Mouse (Mus musculus) 3T3-L1 (cell line): ENCODE results near the gene Acer3.
A peak's percentile ranks its signal among the peaks of the same experiment; 100 is the strongest.
"Not testable (repeated sequence)": the region's sequence is repeated elsewhere in the genome, so short reads cannot be mapped to it uniquely, and the experiment has no call there.

Experiments
- DNase-seq: peaks from one replicate; pipeline ENCODE4 v3.0.0-alpha.2; 2015; ENCODE audit warnings: low read depth, low spot score

Acer3 gene

DNA sequence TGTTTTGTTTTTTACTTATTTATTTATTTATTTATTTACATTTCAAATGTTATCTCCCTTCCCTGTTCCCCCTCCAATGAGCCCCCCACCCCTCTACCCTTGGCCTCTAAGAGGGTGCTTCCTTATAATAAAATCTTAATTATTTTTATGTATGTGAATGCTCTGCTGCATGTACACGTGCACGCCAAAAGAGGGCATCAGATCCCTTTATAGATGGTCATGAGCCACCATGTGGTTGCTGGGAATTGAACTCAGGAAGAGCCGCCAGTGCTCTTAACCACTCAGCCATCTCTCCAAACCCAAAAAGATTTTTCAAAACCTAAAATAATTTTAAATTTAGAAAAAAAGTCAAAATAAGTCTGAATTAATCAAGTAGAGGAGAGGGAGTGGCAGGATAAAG is 31.4 kb downstream of the Acer3 start:
- peak; percentile 49 for DNase-seq

DNA sequence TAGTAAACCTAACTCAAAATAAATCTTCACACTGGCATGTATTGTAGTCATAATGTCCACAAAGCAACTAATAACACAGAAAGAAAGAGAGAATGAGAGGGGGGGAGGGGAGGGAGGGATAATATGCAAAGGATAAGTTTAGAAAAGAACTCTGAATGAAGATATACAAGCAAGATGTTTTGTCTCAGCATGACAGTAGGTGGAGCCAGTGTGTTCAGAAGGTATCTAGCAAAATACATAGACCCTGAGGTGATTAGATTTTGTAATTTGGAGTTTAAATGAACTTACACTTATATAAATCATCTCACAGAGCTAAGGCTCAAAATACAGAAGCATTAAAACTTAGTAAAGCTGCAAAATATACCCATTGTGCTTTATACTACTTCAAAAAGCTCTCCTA is 44.7 kb downstream of the Acer3 start:
- DNase-seq: peak; percentile 11

DNA sequence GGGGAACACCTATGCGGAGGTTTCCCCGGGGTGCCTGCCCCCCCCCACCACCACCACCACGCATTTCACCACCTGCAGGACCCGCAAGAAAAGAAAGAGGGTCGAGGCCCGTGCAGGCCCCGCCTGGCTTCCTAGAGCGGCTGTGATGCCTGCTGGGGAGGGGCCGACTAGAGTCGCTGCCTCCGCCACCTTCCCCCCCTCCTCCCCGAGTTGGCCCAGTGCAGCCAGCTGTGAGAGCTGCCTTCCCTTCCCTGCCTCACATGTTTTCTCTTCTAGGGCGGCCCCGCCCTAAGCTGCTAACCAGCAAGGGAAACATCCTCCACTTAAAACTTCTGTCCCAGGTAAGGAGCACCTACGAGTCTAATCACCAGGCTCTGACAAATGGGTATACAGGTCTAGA is 52.8 kb downstream of the Acer3 start:
- DNase-seq: not testable (repeated sequence)

DNA sequence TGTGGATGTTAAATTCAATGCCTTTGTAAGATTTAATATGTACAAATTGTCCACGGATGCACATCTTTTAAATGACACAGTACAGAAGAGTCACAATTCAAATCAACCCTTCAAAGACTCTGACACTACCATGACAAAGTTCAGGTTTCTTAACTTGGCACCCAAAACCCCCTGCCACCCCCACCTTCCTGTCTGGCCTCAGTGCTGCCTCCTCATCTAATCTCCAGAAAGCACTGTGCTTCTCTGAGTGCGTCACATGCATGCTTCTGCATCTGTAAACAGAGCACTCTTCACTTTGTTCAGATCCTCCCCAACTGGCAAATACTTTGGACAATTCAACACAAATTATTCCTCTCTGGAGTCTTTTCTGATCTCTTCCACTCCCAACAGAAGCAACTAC is 68.5 kb downstream of the Acer3 start:
- no peak for DNase-seq

DNA sequence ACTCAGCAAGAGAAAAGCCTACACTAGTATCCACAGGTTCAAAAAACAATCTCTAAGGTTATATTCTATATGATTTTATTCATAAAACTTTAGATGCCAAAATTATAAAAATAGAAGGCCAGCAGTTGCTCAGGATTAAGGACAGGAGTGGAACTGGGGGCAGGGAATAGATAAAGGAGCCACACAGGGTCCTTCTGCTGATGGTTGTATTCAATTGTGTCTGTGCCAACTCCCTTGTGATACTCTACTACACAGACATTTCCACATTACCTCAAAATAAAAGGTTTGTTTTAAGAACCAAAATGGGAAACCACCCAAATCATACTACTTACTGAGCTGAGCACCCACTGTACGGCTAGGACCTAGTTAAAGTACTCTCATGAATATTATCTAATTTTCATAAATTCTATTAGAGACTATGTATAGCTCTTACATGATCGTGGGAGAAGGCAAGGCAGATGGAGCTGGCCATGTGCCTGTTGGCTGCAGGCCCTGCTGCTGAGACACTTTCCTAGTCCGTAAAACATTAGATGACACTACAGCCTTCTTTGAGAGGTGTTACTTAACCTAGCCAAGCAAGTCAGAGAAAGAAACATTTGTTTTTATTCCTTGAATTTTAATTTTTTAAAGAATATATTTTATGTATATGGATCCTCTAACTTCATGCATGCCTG is 84.2 kb downstream of the Acer3 start:
- no peak for DNase-seq

DNA sequence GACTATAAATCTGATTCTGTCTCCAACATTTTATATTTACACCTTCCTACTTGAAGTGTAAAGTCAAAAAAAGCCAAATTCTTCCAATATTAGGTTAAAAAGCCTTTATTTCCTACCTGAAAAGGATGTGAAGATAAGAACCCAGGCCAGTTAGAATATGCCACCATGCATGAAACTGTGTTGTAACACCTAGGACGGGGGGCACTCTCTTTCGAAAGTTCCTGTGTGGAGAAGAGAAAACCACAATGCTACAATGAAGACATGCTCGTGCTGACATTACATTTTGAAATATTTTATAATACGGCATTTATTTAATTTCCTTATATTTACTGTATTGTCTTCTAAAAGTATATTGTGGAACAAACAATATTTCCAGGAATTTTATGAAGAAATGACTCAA is 97.2 kb downstream of the Acer3 start:
- DNase-seq: no peak

DNA sequence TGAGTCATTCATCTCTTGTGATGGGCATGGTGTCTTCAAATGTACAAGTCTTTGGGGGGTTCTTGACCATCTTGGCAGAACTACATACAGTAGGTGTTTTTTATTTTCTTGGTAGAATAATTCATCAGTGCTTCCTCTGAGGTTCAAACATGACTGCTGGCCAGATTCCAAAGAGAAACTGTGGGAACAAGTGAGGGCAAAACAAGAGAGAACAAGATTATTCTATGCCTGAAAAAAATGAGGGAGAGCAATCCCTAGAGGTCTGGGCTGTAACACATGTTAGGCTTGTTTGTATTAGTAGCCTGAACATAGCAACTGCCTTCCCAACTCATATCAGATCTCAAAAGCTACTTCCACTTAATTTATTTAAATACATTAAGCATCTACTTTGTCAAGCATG is 104.3 kb downstream of the Acer3 start:
- DNase-seq: no peak

DNA sequence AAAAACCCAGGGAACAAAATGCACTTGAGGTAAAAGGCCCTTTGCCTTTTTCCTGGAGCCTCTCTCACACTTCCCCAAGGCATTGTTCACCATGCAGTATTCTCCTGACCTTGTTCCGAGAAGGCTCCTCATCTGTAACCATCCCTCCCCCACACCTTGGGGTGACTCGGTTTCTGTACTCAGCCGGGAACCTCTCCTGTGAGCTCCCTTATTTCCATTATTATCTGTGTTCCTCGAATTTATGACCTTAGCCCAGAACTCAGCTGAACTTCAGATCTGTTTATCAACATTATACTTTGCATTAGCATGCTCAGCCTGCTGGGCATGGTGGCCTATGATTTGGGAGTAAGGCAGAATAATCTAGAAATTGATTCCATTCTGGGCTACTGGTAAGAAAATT is 118.1 kb downstream of the Acer3 start:
- no peak for DNase-seq

DNA sequence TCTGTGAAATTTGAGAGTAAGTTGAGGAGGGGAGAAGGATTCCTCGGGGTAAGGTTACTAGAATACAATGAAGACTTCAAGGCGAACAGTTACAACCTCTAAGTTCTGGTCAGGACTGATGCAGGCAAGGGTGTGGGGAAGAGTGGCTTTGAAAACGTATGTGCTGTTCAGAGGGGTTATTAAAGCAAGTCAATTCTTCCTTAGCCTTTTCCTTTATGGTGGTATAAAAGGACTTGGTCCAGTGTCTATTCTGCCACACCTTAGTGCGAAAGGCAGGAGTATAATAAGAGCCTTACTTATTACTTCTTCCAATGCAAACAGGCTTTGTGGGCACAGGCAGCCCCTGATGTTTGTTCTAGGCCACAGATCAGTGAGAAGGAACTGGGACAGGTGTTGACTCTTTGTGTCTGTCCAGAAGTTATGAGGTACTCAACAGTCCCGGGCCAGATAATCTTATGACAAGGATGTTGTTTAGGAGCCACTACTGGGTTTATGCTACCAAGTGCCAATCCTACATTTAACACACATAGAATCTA is 119.4 kb downstream of the Acer3 start:
- DNase-seq: no peak

DNA sequence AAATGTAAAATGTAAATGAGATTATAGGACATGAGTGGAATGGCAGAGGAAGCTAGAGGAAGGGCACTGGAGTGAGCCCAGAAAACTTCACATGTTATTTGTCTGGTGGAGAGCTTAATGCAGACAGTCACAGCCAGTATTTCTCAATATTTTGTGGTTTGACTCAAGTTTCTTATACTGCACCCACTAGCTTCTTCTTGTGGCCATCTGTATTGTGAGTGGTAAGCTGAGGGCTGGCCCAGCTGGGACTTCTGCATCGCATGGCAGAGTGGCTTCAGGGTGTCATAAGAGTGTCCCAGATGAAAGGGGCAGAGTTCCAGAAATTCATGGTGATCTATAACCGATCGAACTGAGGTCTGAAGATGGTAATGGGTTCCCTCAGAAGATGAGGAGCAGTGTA is 120.6 kb downstream of the Acer3 start:
- no peak for DNase-seq

DNA sequence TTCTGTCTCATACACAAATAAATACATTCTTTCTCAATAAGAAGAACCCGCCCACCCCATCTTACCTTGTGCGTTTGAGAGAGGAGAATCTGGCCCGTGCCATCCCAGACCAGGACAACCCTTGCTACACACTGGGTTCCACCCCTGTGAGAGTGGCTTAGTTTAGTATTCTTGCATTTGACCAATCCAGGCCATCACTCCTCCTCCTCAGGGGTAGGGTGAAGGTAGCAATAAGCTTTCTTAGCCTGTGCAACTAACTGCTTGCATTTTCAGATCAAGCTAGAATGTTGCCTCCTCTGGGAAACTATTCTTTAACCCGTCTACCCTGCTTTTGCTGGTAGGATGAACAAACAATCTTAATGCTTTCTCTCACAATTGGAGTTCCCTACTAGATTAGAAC is 121.6 kb downstream of the Acer3 start, which contains the start of gene B3gnt6:
B3gnt6 (minus strand) TSS at position 101 of the 400 bp plus-strand sequence.
- DNase-seq: no peak

DNA sequence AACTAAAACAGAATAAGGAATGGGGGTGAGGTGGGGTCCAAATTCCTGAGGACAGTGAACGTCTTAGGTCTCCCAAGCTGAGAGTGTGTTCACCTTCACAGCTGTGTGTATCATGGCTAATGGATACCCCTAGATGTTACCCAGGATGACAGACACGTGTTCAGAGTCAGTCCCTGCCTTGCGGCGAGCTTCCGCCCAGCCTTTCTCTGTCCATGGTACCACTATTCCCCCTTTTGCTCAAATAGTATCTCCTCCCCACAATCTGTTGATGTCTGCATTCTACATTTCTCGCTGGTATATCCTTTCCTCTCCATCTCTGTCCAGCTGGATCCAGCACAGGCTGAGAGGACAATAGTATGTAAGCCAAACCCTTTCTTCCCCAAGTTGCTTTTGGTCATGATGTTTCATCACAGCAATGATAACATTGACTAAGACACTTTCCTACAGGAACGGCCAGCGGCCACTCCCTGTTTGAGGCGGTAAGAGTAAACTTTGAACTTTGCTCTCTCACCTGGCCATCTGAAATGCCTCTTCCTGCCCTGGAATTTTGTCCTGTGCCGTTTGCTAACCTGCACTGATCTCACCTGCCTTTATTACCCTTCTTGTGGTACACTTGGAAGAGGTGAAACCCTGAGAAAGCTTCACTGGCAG is 125.7 kb downstream of the Acer3 start:
- DNase-seq: no peak

DNA sequence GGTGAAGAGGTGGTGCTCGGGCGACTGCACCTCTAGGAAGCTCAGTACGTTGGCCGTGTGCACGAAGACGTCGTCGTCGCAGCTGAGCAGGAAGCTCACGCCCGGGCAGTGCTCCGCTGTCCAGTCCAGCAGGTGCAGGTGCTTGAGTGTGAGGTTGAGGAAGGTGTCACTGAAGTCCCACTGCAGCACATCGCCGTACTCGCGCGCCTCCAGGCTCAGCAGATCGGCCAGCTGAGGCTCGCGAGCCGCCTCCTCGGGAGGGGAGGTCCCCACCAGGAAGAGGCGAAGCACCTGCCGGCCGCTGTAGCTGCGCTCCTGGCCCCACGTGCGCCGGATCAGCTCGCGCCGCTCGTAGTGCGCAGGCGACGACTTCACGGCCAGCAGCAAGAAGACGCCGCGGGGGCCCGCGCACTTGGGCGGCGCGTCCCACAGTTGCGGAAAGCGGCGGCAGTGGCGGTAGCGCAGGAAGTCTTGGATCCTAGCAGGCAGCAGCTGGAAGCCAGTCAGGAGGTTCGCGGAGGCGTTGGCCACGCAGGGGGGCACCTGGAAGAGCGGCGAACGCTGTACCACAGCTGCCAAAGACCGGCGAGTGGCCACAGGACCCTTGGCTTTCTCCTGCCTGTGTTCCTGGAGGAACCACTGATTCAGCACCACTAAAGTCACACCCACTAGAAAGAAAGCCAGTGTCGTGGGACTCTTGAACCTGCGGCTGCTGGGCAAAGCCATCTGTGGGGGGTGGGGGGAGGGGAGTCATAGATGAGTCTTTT is 126.8 kb downstream of the Acer3 start:
- DNase-seq: no peak

DNA sequence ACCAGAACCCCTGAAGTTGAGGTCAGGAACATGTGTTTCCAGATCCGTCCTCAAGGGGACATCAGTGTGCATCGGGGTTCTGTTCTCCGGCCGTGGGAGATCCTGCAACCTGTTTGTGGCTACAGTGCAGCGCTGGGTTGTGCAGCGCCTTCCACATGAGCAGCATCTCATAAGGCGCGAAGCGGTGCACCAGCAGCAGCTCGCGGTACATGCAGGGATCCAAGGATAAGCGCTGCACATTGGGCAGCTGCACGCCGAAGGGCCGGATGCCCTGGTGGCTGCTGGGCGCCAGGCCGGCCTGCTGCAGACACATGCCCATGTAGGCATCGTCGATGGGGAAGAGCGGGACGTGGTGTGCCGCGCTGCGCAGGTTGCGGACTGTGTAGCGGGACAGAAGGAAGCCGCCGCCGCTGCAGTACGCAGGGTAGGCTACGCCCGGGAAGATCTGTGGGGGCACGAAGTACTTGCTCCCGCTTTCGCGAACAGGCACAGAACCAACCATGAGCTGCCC is 127.4 kb downstream of the Acer3 start:
- DNase-seq: no peak

DNA sequence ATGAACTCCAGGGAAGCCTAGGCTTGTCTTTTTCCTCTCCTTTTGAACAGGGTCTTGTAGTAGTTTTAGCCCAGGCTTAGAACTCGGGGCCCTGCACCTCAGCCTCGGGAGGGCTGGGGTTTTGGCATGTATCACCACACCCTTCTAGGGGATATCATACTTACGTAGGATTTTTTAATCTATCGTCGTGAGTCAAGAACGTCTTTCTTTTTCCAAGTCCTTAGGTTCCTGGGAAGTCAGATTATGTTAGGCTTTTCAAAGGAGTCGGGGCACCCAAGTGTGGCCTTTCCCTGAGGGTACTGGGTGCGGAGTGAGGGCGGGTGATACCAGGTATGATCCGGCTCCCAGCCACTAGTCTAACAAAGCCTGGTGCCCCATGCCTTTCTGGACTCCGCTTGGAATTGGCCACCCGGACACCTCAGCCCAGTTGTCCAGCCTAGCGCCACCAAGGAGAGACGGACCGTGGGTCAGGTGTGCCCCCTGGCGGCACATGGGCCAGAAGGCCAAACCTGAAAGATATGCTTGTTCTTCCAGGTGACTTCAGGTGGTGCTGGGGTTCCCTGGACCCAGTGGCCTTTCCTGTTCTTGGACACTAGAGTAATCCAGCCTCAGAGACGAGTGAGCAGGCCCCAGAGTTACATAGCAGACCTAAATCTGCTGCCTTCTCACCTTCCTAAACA is 129.3 kb downstream of the Acer3 start:
- DNase-seq: no peak

DNA sequence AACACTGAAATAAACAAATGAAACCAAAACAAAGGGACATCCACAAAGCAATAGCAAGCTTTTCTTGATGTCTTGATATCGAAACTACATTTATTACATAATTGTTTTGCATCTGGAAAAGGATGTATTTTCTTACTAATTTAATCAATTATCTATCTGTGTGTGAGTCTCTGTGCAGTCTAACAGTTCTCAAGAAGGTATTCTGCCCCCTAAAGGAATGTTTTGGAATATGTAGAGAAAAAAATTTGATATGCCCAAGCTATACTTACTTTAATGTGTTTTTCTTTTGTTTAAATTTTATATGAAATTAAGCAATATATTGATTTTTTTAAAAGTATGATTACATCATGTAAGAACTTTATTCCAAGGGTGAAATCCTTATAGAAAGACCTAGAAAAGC is 130.4 kb downstream of the Acer3 start:
- DNase-seq: no peak

DNA sequence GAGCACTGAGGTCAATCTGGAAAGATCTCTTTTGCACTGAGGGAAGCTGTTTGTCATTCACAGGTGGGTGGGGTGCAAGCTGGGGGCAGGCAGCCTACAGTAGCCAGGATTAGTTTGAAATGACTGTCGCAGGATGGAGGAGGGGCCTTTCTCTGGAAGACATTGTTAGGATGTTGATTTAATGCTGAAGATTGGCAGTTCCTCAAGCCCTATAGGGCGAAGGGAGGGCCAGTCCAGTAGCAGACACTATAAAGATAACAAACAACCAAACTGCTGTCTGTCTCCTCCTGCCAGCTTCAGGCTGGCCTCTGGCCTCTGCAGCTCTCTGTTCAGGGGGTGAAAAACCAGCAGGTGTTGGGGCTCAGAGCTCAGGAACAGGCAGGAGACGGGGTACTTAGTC is 131.3 kb downstream of the Acer3 start:
- no peak for DNase-seq

DNA sequence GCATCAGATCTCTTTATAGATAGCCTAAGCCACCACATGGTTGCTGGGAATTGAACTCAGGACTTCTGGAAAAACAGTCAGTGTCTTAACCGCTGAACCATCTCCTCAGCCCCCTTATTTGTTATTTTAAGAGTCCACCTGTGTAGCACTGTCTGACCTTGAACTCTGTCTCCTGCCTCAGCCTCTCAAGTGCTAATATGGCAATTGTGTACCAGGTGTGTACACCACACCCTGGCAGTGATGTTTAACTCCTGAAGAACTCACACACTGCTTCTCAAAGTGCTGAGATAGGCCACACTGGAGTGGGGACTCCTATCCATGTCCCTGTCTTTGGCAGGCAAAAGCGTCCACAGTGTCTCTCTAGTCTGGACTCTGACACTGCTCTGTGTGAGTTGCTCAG is 132.3 kb downstream of the Acer3 start:
- no peak for DNase-seq

DNA sequence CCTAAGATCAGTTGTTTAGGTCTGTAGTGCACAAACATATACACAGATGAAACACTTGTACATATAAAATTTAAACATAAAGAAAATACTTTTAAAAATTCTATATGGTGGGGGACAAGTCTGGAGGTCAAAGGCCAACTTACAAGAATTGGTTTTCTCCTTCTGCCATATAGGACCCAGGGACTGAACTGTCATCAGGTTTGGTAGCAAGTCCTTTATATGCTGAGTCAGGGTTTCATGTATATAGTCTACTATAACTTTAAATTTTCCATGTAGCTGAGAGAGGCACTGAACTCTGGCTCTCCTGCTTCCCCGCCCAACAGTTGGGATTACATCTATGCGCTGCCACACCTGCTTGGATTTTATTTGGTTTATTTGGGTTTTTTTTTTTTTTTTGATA is 132.8 kb downstream of the Acer3 start:
- DNase-seq: no peak

DNA sequence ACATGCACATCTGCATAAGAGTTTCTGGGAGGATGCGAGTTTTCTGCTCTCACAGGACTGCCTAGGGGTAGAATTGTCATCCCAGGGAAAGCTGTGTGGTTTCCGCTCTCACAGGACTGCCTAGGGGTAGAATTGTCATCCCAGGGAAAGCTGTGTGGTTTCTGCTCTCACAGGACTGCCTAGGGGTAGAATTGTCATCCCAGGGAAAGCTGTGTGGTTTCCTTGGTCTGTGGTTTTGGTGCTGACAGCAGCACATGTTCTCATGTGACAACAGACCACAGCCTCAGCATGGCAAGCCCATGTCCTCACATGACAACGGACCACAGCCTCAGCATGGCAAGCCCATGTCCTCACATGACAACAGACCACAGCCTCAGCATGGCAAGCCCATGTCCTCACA is 133.7 kb downstream of the Acer3 start:
- peak; percentile 60 for DNase-seq

DNA sequence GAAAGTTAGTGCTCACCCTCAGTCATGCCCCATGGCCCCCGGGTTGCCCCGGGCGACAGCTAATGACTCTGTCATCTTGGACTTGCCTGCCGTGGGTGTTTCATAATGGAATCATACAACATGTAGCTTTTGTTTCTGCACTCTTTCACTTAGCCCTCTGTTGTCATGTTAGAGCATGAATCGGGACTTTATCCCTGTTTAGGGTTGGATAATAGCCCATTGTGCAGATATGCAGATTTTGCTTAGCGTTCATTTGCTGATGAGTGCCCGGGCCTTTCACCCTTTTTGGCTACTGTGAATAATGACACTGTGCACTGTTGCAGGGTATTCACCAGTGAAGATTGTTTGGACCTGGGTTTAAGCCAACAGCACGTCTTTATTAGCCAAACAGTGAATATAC is 134.4 kb downstream of the Acer3 start:
- DNase-seq: no peak

DNA sequence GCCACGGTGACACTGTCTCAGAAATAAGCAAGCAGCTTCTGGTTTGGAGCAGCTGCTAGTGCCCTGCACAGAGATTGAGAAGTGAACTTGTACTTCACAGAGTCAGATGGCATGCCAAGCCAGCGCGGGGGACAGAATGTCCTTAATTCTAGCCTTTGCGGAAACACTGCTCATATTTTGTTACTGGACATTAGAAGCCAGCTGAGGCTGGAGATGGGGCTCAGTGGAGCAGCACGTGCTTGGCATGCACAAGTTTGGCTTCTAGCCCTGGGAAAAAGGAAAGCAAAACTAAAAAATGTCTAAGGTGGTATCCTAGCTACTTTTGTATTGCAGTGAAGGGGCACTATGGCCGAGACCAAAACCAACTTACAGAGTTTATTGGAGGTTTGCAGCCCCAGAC is 135.7 kb downstream of the Acer3 start:
- no peak for DNase-seq
